Comparison of ENCODE assay signal across 20 mouse cellular contexts in genomic region chr7:130221661-130222387, GRCm38 (mm10).
DNase-seq lines count a peak whose midpoint lies in the region; ATAC-seq and TF ChIP-seq lines count a peak whose summit lies in the region.
"Had no signal": no experiment of that assay in that cellular context is flagged by ENCODE, and none has a peak within 500 bp of the region (broad histone marks: within the 10 kb centered on the region; RNA-seq: fewer than 3 reads in every experiment).

No protein-coding gene starts in this region.

- no peak for TF ChIP-seq CTCF in layer of hippocampus, adult 2 months (conservative IDR thresholded peaks at IDR 0.05)

- no peak for DNase-seq in layer of hippocampus, adult 2 months (ENCODE audit: low spot score in 2 of 2)
- DNase-seq in layer of hippocampus, postnatal 14 days (ENCODE audit: low spot score in 2 of 2) = no peak
- peak; percentile 35 for DNase-seq in lung, postnatal 36 days
- no peak for DNase-seq in lung, adult 18-20 months
- no peak for DNase-seq in forebrain, embryonic 14.5 days (ENCODE audit: low spot score)
- peak; percentile 18 for DNase-seq in retina, embryonic 14.5 days (ENCODE audit: low spot score)
- no peak for DNase-seq in heart, embryonic 10.5 days (ENCODE audit: low spot score)
- no peak for DNase-seq in cerebellum, postnatal 14 days
- DNase-seq: cerebellum, adult 9-10 months; heart, adult 11 months; kidney, adult 9 months; kidney, postnatal 4 days; left cerebral cortex, postnatal 4 days; thymus, adult 2 months had no signal

- ATAC-seq in forebrain, embryonic 14.5 days = no peak
- ATAC-seq: activated CD4-positive, CD25-positive, alpha-beta regulatory T cell, adult 4 months; Patski had no signal

- no peaks in the 10 kb centered on the region for H3K9me3 ChIP-seq in forebrain, embryonic 14.5 days (replicated peaks; ENCODE audit: control insufficient read depth, low read length)
- H3K9me3 ChIP-seq in heart, embryonic 10.5 days = no peaks in the 10 kb centered on the region
- H3K9me3 ChIP-seq: heart, embryonic 15.5 days; lung, embryonic 15.5 days; neural tube, embryonic 12.5 days had no signal

- H3K27me3 ChIP-seq in forebrain, embryonic 14.5 days (replicated peaks; ENCODE audit: control insufficient read depth, insufficient read depth, low read length) = no peaks in the 10 kb centered on the region
- H3K27me3 ChIP-seq in heart, embryonic 10.5 days (ENCODE audit: insufficient read depth, poor library complexity, severe bottlenecking) = no peaks in the 10 kb centered on the region
- H3K27me3 ChIP-seq: heart, embryonic 15.5 days; lung, embryonic 15.5 days; megakaryocyte, embryonic 14.5 days; neural tube, embryonic 12.5 days; Patski had no signal

- no peak overlapping the region for H3K4me3 ChIP-seq in layer of hippocampus, adult 2 months
- H3K4me3 ChIP-seq in forebrain, embryonic 14.5 days (ENCODE audit: low read depth, low read length) = no peak overlapping the region
- H3K4me3 ChIP-seq in heart, embryonic 10.5 days = no peak overlapping the region
- H3K4me3 ChIP-seq: heart, embryonic 15.5 days; lung, embryonic 15.5 days; megakaryocyte, embryonic 14.5 days; neural tube, embryonic 12.5 days had no signal

- H3K27ac ChIP-seq in layer of hippocampus, adult 2 months = peak overlapping the region; percentile 52; the same call in 1 of the 2 replicates
- peak overlapping the region; percentile 39; the same call in 1 of the 2 replicates for H3K27ac ChIP-seq in forebrain, embryonic 14.5 days (ENCODE audit: low read depth, low read length)
- no peak overlapping the region for H3K27ac ChIP-seq in heart, embryonic 10.5 days
- H3K27ac ChIP-seq: heart, embryonic 15.5 days; lung, embryonic 15.5 days; neural tube, embryonic 12.5 days had no signal

- H3K36me3 ChIP-seq in forebrain, embryonic 14.5 days (ENCODE audit: control insufficient read depth, insufficient read depth, low read length) = peaks cover 4% of the 10 kb centered on the region; the same call in 1 of the 2 replicates
- H3K36me3 ChIP-seq in heart, embryonic 10.5 days = 0 out of 2 replicates have a peak, but pooled peaks cover 3% of the 10 kb centered on the region
- H3K36me3 ChIP-seq: heart, embryonic 15.5 days; neural tube, embryonic 12.5 days had no signal

- peak overlapping the region; percentile 24; the same call in 1 of the 2 replicates for H3K4me2 ChIP-seq in forebrain, embryonic 14.5 days (ENCODE audit: low read length)
- H3K4me2 ChIP-seq: heart, embryonic 15.5 days; lung, embryonic 15.5 days; neural tube, embryonic 12.5 days had no signal

- H3K9ac ChIP-seq in forebrain, embryonic 14.5 days (ENCODE audit: low read length) = no peak overlapping the region; the same call in none of the 2 replicates
- H3K9ac ChIP-seq: heart, embryonic 15.5 days; lung, embryonic 15.5 days; neural tube, embryonic 12.5 days had no signal

- H3K4me1 ChIP-seq in forebrain, embryonic 14.5 days (ENCODE audit: control insufficient read depth, insufficient read depth, low read length) = peaks cover 25% of the 10 kb centered on the region
- H3K4me1 ChIP-seq in heart, embryonic 10.5 days = 0 out of 2 replicates have a peak, but pooled peaks cover 3% of the 10 kb centered on the region
- H3K4me1 ChIP-seq: heart, embryonic 15.5 days; megakaryocyte, embryonic 14.5 days had no signal

- WGBS in forebrain, embryonic 14.5 days = 31% methylated on average over 17 of the region's 17 CpGs
- WGBS in heart, embryonic 10.5 days = 85% methylated on average over 17 of the region's 17 CpGs

Comparison
In these comparisons a context has a peak if more than half of its experiments do, and no peak if none do; other contexts are left out.
1. DNase-seq: peak in lung, postnatal 36 days (single experiment) and retina, embryonic 14.5 days (single experiment); none in layer of hippocampus, adult 2 months (0 of 2), layer of hippocampus, postnatal 14 days (0 of 2), lung, adult 18-20 months (0 of 2), forebrain, embryonic 14.5 days (single experiment), heart, embryonic 10.5 days (single experiment) and cerebellum, postnatal 14 days (0 of 2).